Mouse (Mus musculus): ENCODE measurements around the gene Vps4a.
A peak's percentile ranks its signal among the peaks of the same experiment; 100 is the strongest.

Vps4a gene

GRCm38 (mm10) chr8:107052046-107052445 is 21.0 kb downstream of the Vps4a start:
- no peak for DNase-seq

- peak; percentile 95 to 96 for DNase-seq
These were observed 25.3 kb downstream of the Vps4a start, which contains the start of the genes Cog8 and Nip7 for GRCm38 (mm10) chr8:107056076-107056972. Gene Cog8 (minus strand): TSS chr8:107056689. Gene Nip7 (plus strand): TSS chr8:107056877.

GRCm38 (mm10) chr8:107056973-107057369 is 25.9 kb downstream of the Vps4a start:
- peak in 1 of 2 experiments; percentile 59 for DNase-seq

DNA sequence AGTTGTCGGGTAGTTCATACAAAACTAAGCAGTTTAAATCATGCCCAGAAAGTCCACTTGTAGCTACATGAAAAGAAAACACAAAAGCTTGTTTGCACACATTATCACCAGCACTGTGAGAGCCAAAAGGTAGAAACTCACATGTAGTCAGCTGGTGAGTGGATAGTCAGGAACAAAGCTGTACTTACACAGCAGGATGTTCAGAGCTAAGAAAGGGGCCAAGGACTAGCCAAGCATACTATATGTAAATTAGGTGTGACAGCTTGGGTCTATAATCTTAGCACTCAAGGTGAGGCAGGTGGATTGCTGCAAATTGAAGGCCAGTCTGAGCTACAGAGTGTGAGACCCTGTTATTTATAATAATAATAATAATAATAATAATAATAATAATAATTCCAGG is 31.6 kb downstream of the Vps4a start:
- DNase-seq = no peak

- no peak for DNase-seq
These were observed 34.8 kb downstream of the Vps4a start, which contains the start of gene Tmed6 for GRCm38 (mm10) chr8:107065511-107066496. Gene Tmed6 (minus strand): TSS chr8:107065644.

GRCm38 (mm10) chr8:107073706-107074105 is 42.7 kb downstream of the Vps4a start:
- no peak for DNase-seq

DNA sequence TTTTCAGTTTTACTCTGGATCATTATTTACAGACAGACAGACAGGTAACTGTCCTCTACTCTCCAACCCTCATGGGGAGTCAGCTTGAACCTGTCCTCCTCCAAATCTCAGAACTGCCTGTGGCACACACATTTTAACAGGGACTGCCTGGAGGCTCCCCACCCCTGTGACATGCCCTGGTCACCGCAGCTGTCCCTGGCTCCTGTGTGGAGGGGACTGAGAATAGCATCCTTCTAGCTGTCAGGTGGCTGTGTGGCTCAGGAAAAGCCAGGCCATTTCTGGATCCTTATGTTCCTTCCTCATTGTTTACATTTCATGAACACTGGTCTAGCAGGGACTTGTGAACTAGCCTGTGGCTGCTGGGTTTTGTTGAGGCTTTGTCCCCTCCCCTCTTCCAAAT is 43.1 kb downstream of the Vps4a start:
- no peak for DNase-seq

GRCm38 (mm10) chr8:107076239-107076888 is 45.3 kb downstream of the Vps4a start:
- DNase-seq = no peak

DNA sequence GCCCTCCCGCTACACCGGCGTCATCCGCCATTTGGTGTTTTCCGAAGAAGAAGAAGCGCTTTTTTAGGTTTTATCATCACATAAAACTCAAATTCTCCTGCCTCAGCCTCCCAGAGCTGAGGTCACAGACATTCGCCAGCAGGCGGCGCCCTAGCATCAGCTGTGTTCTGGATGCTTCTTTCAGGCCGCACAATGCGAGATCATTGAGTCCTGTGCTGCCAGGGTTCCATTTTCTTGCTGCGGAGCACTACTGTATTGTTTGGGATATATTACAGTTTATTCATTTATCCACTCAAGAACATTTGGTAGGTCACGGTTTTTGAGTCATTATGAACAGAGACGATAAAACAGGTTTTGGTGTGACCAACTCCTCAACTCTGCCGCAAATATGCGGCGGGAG is 54.3 kb downstream of the Vps4a start:
- no peak for DNase-seq

- DNase-seq = no peak
These were observed 55.0 kb downstream of the Vps4a start for GRCm38 (mm10) chr8:107086018-107086417.

GRCm38 (mm10) chr8:107088526-107089063 is 57.6 kb downstream of the Vps4a start:
- DNase-seq = no peak

GRCm38 (mm10) chr8:107090531-107090930 is 59.5 kb downstream of the Vps4a start:
- DNase-seq = no peak

Data from cerebellum, postnatal 14 days (tissue).